Comparison of ENCODE assay signal across 7 mouse cellular contexts in genomic region chr16:18836073-18836467, GRCm38 (mm10). TPM values are rescaled to one million over a fixed set of nuclear protein-coding genes. Genes with fewer than 3 reads are reported as not detected.
DNase-seq lines count a peak whose midpoint lies in the region; ATAC-seq lines count a peak whose summit lies in the region.

No protein-coding gene starts in this region.

- no peaks in the 10 kb centered on the region for H3K4me1 ChIP-seq in lung, embryonic 15.5 days
- 0 out of 2 replicates have a peak, but pooled peaks cover 7% of the 10 kb centered on the region for H3K4me1 ChIP-seq in forebrain, embryonic 13.5 days
- H3K4me1 ChIP-seq in limb, embryonic 12.5 days (replicated peaks): peaks cover 5% of the 10 kb centered on the region
- H3K4me1 ChIP-seq in stomach, embryonic 14.5 days (ENCODE audit: control insufficient read depth, insufficient read depth, low read length): no peaks in the 10 kb centered on the region

- H3K36me3 ChIP-seq in lung, embryonic 15.5 days: peaks cover 47% of the 10 kb centered on the region
- H3K36me3 ChIP-seq in forebrain, embryonic 13.5 days (ENCODE audit: poor library complexity, severe bottlenecking): peaks cover 50% of the 10 kb centered on the region
- H3K36me3 ChIP-seq in limb, embryonic 12.5 days: peaks cover 58% of the 10 kb centered on the region
- H3K36me3 ChIP-seq in stomach, embryonic 14.5 days (ENCODE audit: control insufficient read depth, insufficient read depth, low read length): peaks cover 26% of the 10 kb centered on the region

- peak overlapping the region; percentile 71; the same call in 1 of the 2 replicates for H3K27ac ChIP-seq in lung, embryonic 15.5 days
- no peak overlapping the region for H3K27ac ChIP-seq in forebrain, embryonic 13.5 days
- H3K27ac ChIP-seq in limb, embryonic 12.5 days: no peak overlapping the region
- H3K27ac ChIP-seq in stomach, embryonic 14.5 days (ENCODE audit: low read length): no peak overlapping the region

- H3K9ac ChIP-seq in lung, embryonic 15.5 days: peak overlapping the region; percentile 72
- peak overlapping the region; percentile 87; the same call in 1 of the 2 replicates for H3K9ac ChIP-seq in forebrain, embryonic 13.5 days
- H3K9ac ChIP-seq in limb, embryonic 12.5 days (replicated peaks): no peak overlapping the region
- no peak overlapping the region for H3K9ac ChIP-seq in stomach, embryonic 14.5 days (replicated peaks; ENCODE audit: low read depth, low read length)

- 20% methylated on average over 3 of the region's 3 CpGs for WGBS in lung, embryonic 15.5 days
- WGBS in forebrain, embryonic 13.5 days: 26% methylated on average over 3 of the region's 3 CpGs
- WGBS in limb, embryonic 12.5 days: 18% methylated on average over 3 of the region's 3 CpGs
- WGBS in stomach, embryonic 14.5 days: 25% methylated on average over 3 of the region's 3 CpGs

- H3K27me3 ChIP-seq in lung, embryonic 15.5 days: no peaks in the 10 kb centered on the region
- H3K27me3 ChIP-seq in forebrain, embryonic 13.5 days: no peaks in the 10 kb centered on the region
- H3K27me3 ChIP-seq in limb, embryonic 12.5 days: no peaks in the 10 kb centered on the region
- no peaks in the 10 kb centered on the region for H3K27me3 ChIP-seq in stomach, embryonic 14.5 days (ENCODE audit: control insufficient read depth, insufficient read depth, low read length)

- no peaks in the 10 kb centered on the region for H3K9me3 ChIP-seq in lung, embryonic 15.5 days
- no peaks in the 10 kb centered on the region for H3K9me3 ChIP-seq in forebrain, embryonic 13.5 days (replicated peaks)
- no peaks in the 10 kb centered on the region for H3K9me3 ChIP-seq in limb, embryonic 12.5 days
- H3K9me3 ChIP-seq in stomach, embryonic 14.5 days (ENCODE audit: control insufficient read depth, low read depth, low read length): no peaks in the 10 kb centered on the region

- peak overlapping the region; percentile 61 for H3K4me2 ChIP-seq in lung, embryonic 15.5 days
- H3K4me2 ChIP-seq in forebrain, embryonic 13.5 days: peak overlapping the region; percentile 72
- H3K4me2 ChIP-seq in limb, embryonic 12.5 days: peak overlapping the region; percentile 72
- H3K4me2 ChIP-seq in stomach, embryonic 14.5 days (replicated peaks; ENCODE audit: low read depth, low read length): peak overlapping the region; percentile 78

- 0 out of 2 replicates have a peak, but pooled peaks have one; percentile 44 for ATAC-seq in lung, embryonic 15.5 days (ENCODE audit: borderline replicate concordance, extremely low read depth, low FRiP score, low TSS enrichment)
- peak; percentile 57 for ATAC-seq in forebrain, embryonic 13.5 days
- peak; percentile 54 for ATAC-seq in limb, embryonic 12.5 days (ENCODE audit: insufficient number of reproducible peaks, insufficient read depth, low FRiP score, low TSS enrichment, low read depth)
- ATAC-seq in stomach, embryonic 14.5 days (ENCODE audit: insufficient number of reproducible peaks, insufficient read depth, low FRiP score, low read depth): peak; percentile 24; the same call in 1 of the 2 replicates
- ATAC-seq in megakaryocyte-erythroid progenitor cell, adult 5-6 weeks (replicated peaks; ENCODE audit: low FRiP score, low TSS enrichment, poor library complexity, severe bottlenecking): no peak; the same call in 1 of the 2 replicates

- no peak for DNase-seq in lung, adult 18-20 months
- no peak for DNase-seq in frontal cortex, postnatal 36 days (ENCODE audit: low spot score in 2 of 2)

- peak overlapping the region; percentile 90 for H3K4me3 ChIP-seq in lung, embryonic 15.5 days
- peak overlapping the region; percentile 86 for H3K4me3 ChIP-seq in forebrain, embryonic 13.5 days
- H3K4me3 ChIP-seq in limb, embryonic 12.5 days (replicated peaks): peak overlapping the region; percentile 91
- H3K4me3 ChIP-seq in stomach, embryonic 14.5 days (ENCODE audit: low read depth, low read length): peak overlapping the region; percentile 78

RNA-seq across cellular contexts. Expression of gene 2510002D24Rik, which starts 0.3 kb away (rescaled TPM):
- polyA plus RNA-seq in lung, embryonic 15.5 days (2015; fragmentation: Nextera tagmentation; extraction: Ambion mirVana): 34.7 and 38.7 TPM in 2 replicates
- polyA plus RNA-seq in forebrain, embryonic 13.5 days (2015; fragmentation: Nextera tagmentation; extraction: Ambion mirVana): 26.1 and 29.6 TPM in 2 replicates
- polyA plus RNA-seq in limb, embryonic 12.5 days (2016; fragmentation: Nextera tagmentation; extraction: Ambion mirVana): 37.3 and 38.9 TPM in 2 replicates
- polyA plus RNA-seq in stomach, embryonic 14.5 days (2014; fragmentation: Nextera tagmentation; extraction: Ambion mirVana): 37.4 and 47.6 TPM in 2 replicates
- 42.7 and 71.2 TPM in 2 replicates for total RNA-seq in megakaryocyte-erythroid progenitor cell, adult 5-6 weeks (2014; fragmentation: Nextera tagmentation)
- 52.5 TPM in 2 replicates for total RNA-seq in megakaryocyte-erythroid progenitor cell, adult 5-6 weeks (2017)

RNA-seq across cellular contexts. Expression of gene Gm28539, which starts 0.3 kb away (rescaled TPM):
- polyA plus RNA-seq in lung, embryonic 15.5 days (2015; fragmentation: Nextera tagmentation; extraction: Ambion mirVana): not detected in 2 replicates
- not detected in 2 replicates for polyA plus RNA-seq in forebrain, embryonic 13.5 days (2015; fragmentation: Nextera tagmentation; extraction: Ambion mirVana)
- not detected in 2 replicates for polyA plus RNA-seq in limb, embryonic 12.5 days (2016; fragmentation: Nextera tagmentation; extraction: Ambion mirVana)
- not detected in 2 replicates for polyA plus RNA-seq in stomach, embryonic 14.5 days (2014; fragmentation: Nextera tagmentation; extraction: Ambion mirVana)
- not detected in 2 replicates for total RNA-seq in megakaryocyte-erythroid progenitor cell, adult 5-6 weeks (2014; fragmentation: Nextera tagmentation)
- total RNA-seq in megakaryocyte-erythroid progenitor cell, adult 5-6 weeks (2017): not detected in 2 replicates

RNA-seq across cellular contexts. Expression of gene Cdc45, which starts 24.3 kb away (rescaled TPM):
- polyA plus RNA-seq in lung, embryonic 15.5 days (2015; fragmentation: Nextera tagmentation; extraction: Ambion mirVana): 56.5 and 59.3 TPM in 2 replicates
- 48.7 and 51.3 TPM in 2 replicates for polyA plus RNA-seq in forebrain, embryonic 13.5 days (2015; fragmentation: Nextera tagmentation; extraction: Ambion mirVana)
- polyA plus RNA-seq in limb, embryonic 12.5 days (2016; fragmentation: Nextera tagmentation; extraction: Ambion mirVana): 63.9 and 64.2 TPM in 2 replicates
- 43.1 and 43.8 TPM in 2 replicates for polyA plus RNA-seq in stomach, embryonic 14.5 days (2014; fragmentation: Nextera tagmentation; extraction: Ambion mirVana)
- total RNA-seq in megakaryocyte-erythroid progenitor cell, adult 5-6 weeks (2014; fragmentation: Nextera tagmentation): 63.3 and 67.3 TPM in 2 replicates
- total RNA-seq in megakaryocyte-erythroid progenitor cell, adult 5-6 weeks (2017): 58.1 and 69.0 TPM in 2 replicates

RNA-seq across cellular contexts. Expression of gene Ufd1, which starts 24.5 kb away (rescaled TPM):
- 92.2 and 94.1 TPM in 2 replicates for polyA plus RNA-seq in lung, embryonic 15.5 days (2015; fragmentation: Nextera tagmentation; extraction: Ambion mirVana)
- 114 and 118 TPM in 2 replicates for polyA plus RNA-seq in forebrain, embryonic 13.5 days (2015; fragmentation: Nextera tagmentation; extraction: Ambion mirVana)
- polyA plus RNA-seq in limb, embryonic 12.5 days (2016; fragmentation: Nextera tagmentation; extraction: Ambion mirVana): 118 and 120 TPM in 2 replicates
- 85.4 and 85.7 TPM in 2 replicates for polyA plus RNA-seq in stomach, embryonic 14.5 days (2014; fragmentation: Nextera tagmentation; extraction: Ambion mirVana)
- 80.2 and 81.2 TPM in 2 replicates for total RNA-seq in megakaryocyte-erythroid progenitor cell, adult 5-6 weeks (2014; fragmentation: Nextera tagmentation)
- 73.7 and 112 TPM in 2 replicates for total RNA-seq in megakaryocyte-erythroid progenitor cell, adult 5-6 weeks (2017)

RNA-seq across cellular contexts. Expression of gene Mrpl40, which starts 40.6 kb away (rescaled TPM):
- 82.9 and 87.9 TPM in 2 replicates for polyA plus RNA-seq in lung, embryonic 15.5 days (2015; fragmentation: Nextera tagmentation; extraction: Ambion mirVana)
- 78.6 and 87.4 TPM in 2 replicates for polyA plus RNA-seq in forebrain, embryonic 13.5 days (2015; fragmentation: Nextera tagmentation; extraction: Ambion mirVana)
- polyA plus RNA-seq in limb, embryonic 12.5 days (2016; fragmentation: Nextera tagmentation; extraction: Ambion mirVana): 105 and 106 TPM in 2 replicates
- 87.2 and 91.6 TPM in 2 replicates for polyA plus RNA-seq in stomach, embryonic 14.5 days (2014; fragmentation: Nextera tagmentation; extraction: Ambion mirVana)
- 86.0 and 101 TPM in 2 replicates for total RNA-seq in megakaryocyte-erythroid progenitor cell, adult 5-6 weeks (2014; fragmentation: Nextera tagmentation)
- total RNA-seq in megakaryocyte-erythroid progenitor cell, adult 5-6 weeks (2017): 110 and 137 TPM in 2 replicates

Comparison
In these comparisons a context has a peak if more than half of its experiments do, and no peak if none do; other contexts are left out.
1. H3K9ac ChIP-seq: peak in lung, embryonic 15.5 days (single experiment) and forebrain, embryonic 13.5 days (single experiment); none in limb, embryonic 12.5 days (single experiment) and stomach, embryonic 14.5 days (single experiment).
2. Peak in every context shown above with its lines, with median percentiles within 50 percentile points of each other: H3K4me2 ChIP-seq and H3K4me3 ChIP-seq.